Mouse (Mus musculus): Measurements from ENCODE around the gene Nectin3. TPM values are rescaled to one million over a fixed set of nuclear protein-coding genes. Genes with fewer than 3 reads are reported as not detected.

Nectin3 gene
- total RNA-seq, 2 experiments from 2014 or later = 53.5 to 60.0 TPM

- DNase-seq (ENCODE audit: low spot score in 2 of 2) = peak; percentile 92 to 93
- Histone ChIP-seq H3K4me3 (peak overlapping the region; percentile 82), H3K27ac (peak overlapping the region; percentile 93)
- TF ChIP-seq CTCF (conservative IDR thresholded peaks at IDR 0.05) = no peak
These were observed 1.2 kb downstream of the Nectin3 start for GRCm38 (mm10) chr16:46496889-46497685.

GRCm38 (mm10) chr16:46496031-46496868 lies 2.1 kb downstream of the Nectin3 start:
- peak in 1 of 2 experiments; percentile 3 for DNase-seq (ENCODE audit: low spot score in 2 of 2)
- H3K27ac ChIP-seq = peak overlapping the region; percentile 85
- TF ChIP-seq CTCF (conservative IDR thresholded peaks at IDR 0.05) = no peak
- H3K4me3 ChIP-seq = peak overlapping the region; percentile 82

- peak overlapping the region; percentile 85 for H3K27ac ChIP-seq
- TF ChIP-seq CTCF (conservative IDR thresholded peaks at IDR 0.05) = no peak
- H3K4me3 ChIP-seq = peak overlapping the region; percentile 82
- no peak for DNase-seq (ENCODE audit: low spot score in 2 of 2)
These were observed 3.1 kb downstream of the Nectin3 start for GRCm38 (mm10) chr16:46495201-46495600.

GRCm38 (mm10) chr16:46487436-46488097 lies 10.8 kb downstream of the Nectin3 start:
- TF ChIP-seq CTCF (conservative IDR thresholded peaks at IDR 0.05) = peak; percentile 85
- Histone ChIP-seq H3K27ac (no peak overlapping the region), H3K4me3 (no peak overlapping the region)
- peak; percentile 55 to 64 for DNase-seq (ENCODE audit: low spot score in 2 of 2)

- DNase-seq (ENCODE audit: low spot score in 2 of 2) = no peak
- TF ChIP-seq CTCF (conservative IDR thresholded peaks at IDR 0.05) = no peak
- Histone ChIP-seq H3K27ac (no peak overlapping the region), H3K4me3 (no peak overlapping the region)
These were observed 21.0 kb downstream of the Nectin3 start for GRCm38 (mm10) chr16:46477336-46477735.

- no peak for TF ChIP-seq CTCF (conservative IDR thresholded peaks at IDR 0.05)
- Histone ChIP-seq H3K27ac (no peak overlapping the region), H3K4me3 (no peak overlapping the region)
- no peak for DNase-seq (ENCODE audit: low spot score in 2 of 2)
These were observed 46.9 kb downstream of the Nectin3 start for GRCm38 (mm10) chr16:46451421-46451820.

- no peak for DNase-seq (ENCODE audit: low spot score in 2 of 2)
- no peak for TF ChIP-seq CTCF (conservative IDR thresholded peaks at IDR 0.05)
- no peak overlapping the region for H3K4me3 ChIP-seq
- no peak overlapping the region for H3K27ac ChIP-seq
These were observed 49.3 kb downstream of the Nectin3 start for GRCm38 (mm10) chr16:46449013-46449412.

- no peak overlapping the region for H3K27ac ChIP-seq
- no peak overlapping the region for H3K4me3 ChIP-seq
- DNase-seq (ENCODE audit: low spot score in 2 of 2) = no peak
- TF ChIP-seq CTCF (conservative IDR thresholded peaks at IDR 0.05) = no peak
These were observed 67.0 kb downstream of the Nectin3 start for GRCm38 (mm10) chr16:46431317-46431716.

GRCm38 (mm10) chr16:46416177-46416576 lies 82.1 kb downstream of the Nectin3 start:
- no peak overlapping the region for H3K27ac ChIP-seq
- no peak for TF ChIP-seq CTCF (conservative IDR thresholded peaks at IDR 0.05)
- DNase-seq (ENCODE audit: low spot score in 2 of 2) = no peak

GRCm38 (mm10) chr16:46410739-46411057 lies 87.6 kb downstream of the Nectin3 start:
- no peak for TF ChIP-seq CTCF (conservative IDR thresholded peaks at IDR 0.05)
- Histone ChIP-seq H3K4me3 (no peak overlapping the region), H3K27ac (no peak overlapping the region)
- DNase-seq (ENCODE audit: low spot score in 2 of 2) = no peak

More at GRCm38 (mm10) chr16:46416177-46416576, 82.1 kb downstream of the Nectin3 start:
- no peak overlapping the region for H3K4me3 ChIP-seq

- H3K27ac ChIP-seq = no peak overlapping the region
- no peak overlapping the region for H3K4me3 ChIP-seq
- no peak for DNase-seq (ENCODE audit: low spot score in 2 of 2)
- TF ChIP-seq CTCF (conservative IDR thresholded peaks at IDR 0.05) = no peak
These were observed 88.1 kb downstream of the Nectin3 start for GRCm38 (mm10) chr16:46410053-46410738.

GRCm38 (mm10) chr16:46407997-46408396 lies 90.3 kb downstream of the Nectin3 start:
- H3K4me3 ChIP-seq = no peak overlapping the region
- no peak for TF ChIP-seq CTCF (conservative IDR thresholded peaks at IDR 0.05)
- DNase-seq (ENCODE audit: low spot score in 2 of 2) = no peak
- no peak overlapping the region for H3K27ac ChIP-seq

Measured in layer of hippocampus, adult 2 months (tissue).